Mouse (Mus musculus) layer of hippocampus, postnatal 36 days (tissue): ENCODE data around the gene Fgfr2. TPM values are rescaled to one million over a fixed set of nuclear protein-coding genes. Genes with fewer than 3 reads are reported as not detected.

ENCODE experiments used
- DNase-seq, 2 experiments: peaks; one replicate each; pipeline ENCODE4 v3.0.0; 2022
- total RNA-seq, 2 experiments: library from RNA; stranded (reverse); gene quantifications; 2 replicates each; pipeline ENCODE4 v1.2.3; 2021

The Fgfr2 gene
- total RNA-seq, 2 experiments from 2014 or later: 45.4 to 47.9 TPM

DNA sequence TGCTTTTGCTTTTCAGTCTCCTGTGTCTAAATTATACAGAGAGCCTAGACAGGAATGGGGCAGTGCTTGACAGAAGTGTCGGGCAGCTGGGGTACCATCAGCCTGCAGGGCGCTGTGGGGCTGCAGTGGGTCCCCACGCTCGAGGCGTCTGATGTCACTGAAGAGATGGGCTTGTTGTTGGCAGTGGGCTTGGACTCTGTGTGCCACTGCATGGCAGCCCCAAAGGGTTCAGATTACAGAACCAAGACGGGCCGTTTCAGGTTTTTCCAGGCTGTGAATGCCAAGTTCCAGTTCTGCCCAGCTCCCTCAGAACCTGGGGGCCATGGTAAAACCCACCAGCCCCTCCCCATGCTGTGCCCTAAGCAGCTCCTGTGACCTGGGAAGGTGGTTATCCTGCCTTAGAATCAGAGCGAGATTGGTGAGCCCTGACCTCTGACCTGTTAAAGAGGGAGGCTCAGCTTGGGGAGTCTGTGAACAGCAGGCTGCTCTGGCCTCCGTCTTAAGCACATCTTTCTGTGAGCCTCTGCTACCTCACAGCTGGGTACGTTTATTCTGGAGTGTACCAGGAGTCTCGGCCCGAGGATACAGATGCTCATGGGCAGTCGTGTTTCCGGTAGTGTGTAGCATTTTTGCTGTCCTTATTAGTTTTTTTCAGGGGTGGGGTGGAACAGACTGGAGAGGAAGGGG, 465.6 kb downstream of the Fgfr2 start:
- DNase-seq: no peak

DNA sequence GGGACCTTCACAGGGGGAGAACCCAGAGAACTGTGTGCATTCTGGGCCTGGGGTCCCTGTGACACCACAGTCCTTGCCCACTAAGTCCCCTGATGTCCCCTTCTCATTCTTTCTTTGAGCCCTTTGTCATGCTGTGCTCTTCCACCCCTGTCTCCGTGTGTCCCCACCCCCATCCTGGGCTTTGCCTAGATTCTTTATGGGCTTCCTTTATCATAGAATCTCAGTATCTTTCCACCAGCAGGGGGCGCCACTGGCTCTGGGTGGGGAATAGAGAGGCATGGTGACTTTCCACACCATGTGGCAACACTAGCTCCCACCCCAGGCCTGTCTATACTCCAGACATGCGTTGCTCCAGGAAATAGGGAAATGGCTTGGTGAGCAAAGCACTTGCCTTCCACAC, 466.6 kb downstream of the Fgfr2 start:
- DNase-seq: peak; percentile 83 to 84

DNA sequence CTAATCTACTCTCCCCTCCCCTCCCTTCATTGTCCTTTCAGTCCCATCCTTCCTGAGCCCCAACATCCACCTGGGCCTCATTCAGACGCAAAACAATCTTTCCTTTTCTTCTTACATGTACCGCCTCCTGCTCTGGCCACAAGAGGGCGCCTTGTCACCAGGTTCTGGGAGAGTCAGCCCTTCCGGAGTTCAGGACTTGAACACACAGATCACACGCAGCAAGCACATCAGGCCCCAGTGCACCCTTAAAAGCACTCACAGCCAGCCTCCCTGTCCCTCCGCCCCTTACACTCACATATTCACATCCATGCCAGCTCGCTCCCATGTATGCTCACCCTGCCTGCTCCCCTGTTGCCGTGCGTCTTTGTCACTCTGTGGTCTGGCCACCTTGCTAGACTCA, 467.1 kb downstream of the Fgfr2 start:
- DNase-seq: peak; percentile 83 to 86

DNA sequence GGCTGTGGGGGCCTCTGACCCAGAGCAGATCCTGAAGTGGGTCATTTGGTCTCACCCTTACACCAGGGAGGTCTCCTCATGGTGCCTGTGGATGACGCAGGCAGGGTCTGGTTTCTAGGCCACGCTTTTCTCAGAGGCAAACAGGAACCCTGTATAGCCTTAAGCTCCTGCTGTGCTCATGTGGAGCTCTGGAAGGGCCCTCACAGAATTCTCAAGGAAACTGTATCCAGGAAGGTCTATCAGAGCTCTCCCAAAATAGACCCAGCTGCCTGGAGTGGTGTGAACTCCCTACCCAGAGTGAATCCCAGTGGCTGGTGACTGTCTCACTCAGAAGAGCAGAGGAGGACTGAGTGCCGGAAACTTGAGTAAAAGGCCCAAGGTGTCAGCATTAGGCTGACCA, 468.7 kb downstream of the Fgfr2 start:
- DNase-seq: no peak

DNA sequence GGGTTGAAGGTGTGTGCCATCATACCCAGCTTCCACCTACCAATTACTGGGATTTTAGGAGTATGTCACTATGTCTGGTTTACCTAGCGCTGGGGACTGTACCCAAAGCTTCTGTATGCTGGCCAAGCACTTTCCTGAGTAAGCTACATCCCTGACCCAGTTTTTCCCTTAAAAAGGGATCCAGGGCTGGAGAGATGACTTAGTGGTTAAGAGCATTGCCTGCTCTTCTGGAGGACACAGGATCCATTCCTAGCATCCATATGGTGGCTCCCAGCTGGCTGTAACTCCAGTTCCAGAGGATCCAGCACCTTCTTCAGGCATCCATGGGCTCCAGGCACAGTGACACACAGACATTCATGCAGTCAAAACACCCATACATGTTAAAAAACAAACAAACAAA, 476.6 kb downstream of the Fgfr2 start:
- no peak for DNase-seq

DNA sequence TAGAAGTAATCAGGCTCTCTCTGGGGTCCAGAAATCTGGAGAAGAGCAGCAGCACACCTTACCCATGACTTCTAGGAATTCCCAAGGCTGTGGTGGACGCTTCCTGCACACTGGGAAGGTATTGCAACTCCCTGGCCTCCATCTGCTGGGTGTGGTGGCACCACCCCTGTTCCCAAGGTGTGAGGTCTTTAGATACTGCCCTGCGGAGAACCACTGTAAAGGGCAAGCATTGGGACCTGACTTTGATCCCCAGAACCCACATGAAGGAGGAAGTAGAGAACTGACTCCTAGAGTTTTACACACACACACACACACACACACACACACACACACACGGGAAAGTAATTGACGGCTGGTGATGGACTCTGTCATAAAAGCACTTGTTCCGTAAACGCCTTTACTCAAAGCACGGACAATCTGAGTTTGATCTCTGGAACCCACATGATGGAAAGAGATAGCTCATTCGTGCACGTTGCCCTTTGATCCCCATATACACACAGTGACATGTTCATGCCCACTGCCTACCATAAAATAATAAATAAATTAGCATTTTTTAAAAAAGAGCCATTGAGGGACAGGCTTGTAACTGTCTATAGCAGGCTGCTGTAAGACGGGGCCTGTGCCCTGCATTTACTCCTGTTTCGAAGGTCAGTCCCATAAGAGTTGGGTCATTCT, 478.4 kb downstream of the Fgfr2 start:
- no peak for DNase-seq

DNA sequence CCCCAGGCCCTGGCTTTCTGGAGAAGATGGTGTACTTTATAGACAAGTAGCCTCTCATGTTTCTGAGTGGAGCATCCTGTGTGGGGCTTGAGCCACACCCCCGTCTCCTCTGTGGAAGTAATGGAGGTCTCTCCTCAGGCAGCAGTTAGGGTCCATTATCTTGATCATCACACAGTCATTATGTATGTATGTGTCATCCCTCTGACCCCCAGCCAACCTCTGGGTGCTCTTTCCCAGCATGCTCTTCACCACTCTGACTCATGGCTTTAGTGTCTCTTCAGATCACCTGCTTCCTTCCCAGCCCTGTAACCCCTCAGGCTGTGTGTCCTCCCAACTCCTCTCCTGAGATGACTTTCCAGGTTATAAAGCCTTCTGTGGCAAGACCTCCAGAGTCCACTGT, 481.5 kb downstream of the Fgfr2 start:
- no peak for DNase-seq

DNA sequence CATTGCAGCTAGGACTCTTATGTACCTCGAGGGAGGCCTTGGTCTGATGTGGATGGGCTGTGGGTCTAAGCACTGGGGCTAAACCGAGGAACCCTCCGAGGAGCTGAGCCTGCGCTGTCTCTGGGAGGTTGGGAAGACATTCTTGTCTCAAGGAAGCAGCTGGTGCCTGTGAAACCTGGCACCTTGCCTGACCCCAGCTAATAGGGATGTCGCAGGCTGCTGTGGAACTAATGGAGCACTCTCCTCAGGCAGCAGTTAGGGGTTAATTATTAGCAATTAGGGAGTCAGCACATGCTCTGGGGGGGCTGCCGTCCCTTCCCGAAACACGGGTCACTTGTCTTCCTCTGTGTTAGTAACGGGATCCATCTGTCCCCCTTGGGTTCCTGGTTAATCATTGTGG, 482.2 kb downstream of the Fgfr2 start:
- DNase-seq: no peak

DNA sequence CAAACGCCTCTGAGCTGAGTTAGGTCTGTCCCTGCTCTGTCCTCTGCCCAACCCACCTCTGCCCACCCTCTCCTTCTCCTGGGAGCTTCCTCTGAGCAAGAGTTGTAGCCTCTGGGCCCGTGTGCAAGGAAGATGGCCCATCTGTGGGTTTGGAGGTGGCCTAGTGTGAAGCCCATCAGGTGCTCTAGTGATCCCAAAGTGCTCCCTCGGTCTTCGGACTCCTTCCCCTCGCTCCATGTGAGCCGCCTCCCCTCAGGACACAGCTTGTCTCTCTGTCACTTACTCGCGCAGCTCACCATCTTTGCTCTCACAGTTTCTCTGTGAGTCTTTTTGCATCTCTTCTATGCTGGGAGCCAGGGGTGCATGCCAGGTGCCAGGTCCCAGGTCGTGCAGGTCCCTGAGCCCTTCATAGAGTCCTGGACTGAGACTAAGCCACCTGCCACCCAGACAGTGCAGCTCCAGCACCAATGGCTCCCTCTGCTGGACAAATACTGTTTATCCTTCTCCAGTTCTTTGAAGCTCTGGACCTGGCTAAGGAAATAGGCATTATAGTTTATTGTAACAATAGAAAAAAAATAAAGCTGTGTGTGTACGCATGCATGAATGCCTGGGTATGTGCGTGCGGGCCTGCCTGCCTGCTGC, 484.6 kb downstream of the Fgfr2 start:
- no peak for DNase-seq

DNA sequence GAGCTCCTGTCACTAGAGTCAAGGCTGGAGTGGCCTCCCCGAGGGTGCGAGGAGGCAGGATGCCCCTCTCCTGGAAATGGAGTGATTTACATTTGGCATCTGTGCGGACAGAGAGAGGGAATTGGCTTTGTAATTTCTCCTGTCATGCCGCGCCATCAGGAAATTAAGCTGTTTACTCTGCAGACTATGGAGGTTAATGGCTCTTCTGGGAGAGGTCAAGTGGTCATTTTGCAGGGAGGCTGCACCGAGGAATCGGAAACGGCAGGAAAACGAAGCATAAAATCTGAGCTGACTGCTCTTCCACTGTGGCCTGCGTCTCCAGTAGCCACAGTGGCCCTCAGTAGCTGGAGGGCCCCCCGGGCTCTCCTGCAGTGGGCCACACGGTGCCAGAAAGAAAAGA, 485.9 kb downstream of the Fgfr2 start:
- no peak for DNase-seq

DNA sequence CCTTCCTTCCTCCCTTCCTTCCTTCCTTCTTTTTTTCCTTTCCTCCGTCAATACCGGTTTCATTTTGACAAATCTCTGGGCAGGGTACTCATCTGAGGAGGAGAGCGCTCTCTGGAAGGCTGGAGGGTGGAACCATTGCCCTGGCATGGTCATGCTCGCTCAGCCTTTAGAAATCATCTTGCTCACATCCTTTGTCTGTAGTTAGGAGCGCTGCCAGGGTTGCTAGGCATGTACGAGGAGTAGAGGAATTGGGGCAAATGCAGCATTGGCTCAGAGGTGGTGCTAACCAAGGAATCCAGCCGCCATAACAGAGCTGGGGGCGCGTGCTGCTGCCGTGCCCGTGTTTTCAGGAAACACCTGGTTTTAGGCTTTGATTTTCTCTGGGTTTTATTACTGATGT, 491.8 kb downstream of the Fgfr2 start:
- peak; percentile 55 to 59 for DNase-seq

DNA sequence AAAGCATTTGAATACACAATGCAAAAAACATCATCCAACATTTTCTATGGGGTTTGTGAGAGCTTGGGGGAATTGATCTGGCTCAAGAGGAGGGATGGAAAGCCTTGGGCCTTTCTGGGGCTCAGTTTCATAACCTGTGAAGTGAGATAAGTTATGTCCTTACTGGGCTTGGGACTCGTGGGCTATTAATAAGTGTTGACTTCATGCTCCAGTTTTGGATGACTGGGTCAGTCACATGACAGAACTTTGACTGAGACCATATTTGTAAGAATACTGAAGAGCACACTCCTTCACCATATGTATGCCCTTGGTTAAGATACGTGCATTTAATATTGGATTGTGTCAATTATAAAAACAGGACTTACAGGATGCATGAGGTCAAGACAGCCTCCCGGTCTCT, 495.7 kb downstream of the Fgfr2 start:
- no peak for DNase-seq

DNA sequence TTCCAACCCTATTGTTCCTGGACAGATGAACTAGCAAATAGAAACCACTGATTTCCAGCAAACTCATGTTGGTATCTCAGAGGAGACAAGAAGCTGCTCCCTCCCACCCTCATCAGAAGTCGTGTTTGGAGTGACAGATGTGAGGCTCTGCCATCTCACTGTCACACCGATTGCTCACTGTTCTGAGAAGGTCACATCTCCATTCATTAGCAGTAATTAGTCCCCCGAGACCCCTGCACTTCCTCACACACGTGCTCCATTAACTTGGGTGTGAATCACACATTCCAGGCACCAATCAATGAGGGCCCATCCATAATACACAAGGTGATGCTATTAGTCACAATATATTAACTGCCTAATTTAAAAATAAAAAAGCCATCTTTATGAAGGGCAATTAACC, 497.0 kb downstream of the Fgfr2 start:
- DNase-seq: no peak

DNA sequence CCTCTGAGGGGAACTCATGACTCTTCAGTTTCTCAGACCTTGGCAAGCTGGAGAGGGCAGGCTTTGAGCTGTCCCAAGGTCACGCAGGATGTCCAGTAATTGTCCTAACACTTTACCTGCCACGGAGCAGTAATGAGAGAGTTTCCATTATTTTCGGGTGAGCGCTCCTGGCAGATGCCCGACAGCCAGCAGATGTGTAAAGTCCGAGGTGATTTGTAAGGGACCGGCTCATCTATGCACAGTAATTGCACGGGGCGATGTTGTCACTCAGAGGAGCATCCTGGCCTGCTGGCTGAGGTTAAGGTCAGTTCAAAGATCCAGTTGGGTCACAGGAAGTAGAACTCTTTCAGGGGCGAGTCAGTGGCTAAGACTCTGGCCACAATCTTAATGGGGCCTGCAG, 499.0 kb downstream of the Fgfr2 start:
- no peak for DNase-seq

DNA sequence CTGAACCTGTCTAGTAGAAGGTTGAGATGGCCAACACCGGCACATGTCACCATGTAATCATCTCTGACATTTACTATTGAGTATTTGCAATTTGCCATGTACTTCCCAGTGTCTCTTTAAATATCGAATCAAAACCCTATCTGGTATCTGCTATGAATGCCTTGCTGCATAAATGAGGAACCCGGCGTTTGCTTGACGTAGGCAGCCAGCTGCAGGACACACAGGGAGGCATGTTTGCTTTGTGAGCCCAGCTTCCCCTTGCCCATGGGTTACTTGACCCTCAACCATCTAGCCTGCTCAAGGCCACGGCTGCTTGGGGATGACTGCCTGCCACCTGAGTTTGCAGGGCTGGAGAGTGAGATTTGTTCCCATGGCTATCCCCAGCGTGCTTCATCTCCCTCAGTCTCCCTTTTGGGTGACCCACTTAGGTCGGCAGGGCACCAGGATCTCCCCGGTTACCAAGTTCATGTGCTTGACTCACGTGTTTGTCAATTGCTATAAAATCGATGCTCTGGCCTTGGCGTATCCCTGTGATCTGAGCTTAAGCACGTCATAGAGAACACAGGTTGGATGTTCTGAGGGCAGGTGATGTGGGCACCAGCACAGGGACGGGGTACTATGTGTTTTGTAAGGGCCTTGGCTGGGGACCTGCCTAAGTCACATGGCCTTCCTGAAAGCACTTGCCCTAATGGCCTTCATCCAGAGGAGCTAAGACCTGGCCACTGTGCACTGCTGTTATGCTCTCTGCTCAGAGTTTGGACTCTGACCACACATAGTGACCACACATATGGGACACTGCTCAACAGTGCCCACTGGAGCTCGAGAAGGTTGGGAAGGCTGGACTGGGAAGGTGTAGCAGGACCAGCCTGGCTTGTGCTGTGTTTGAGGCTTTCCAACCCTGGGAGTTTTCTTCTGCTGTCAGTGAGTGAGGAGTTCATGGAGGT, 502.9 kb downstream of the Fgfr2 start:
- DNase-seq: no peak

DNA sequence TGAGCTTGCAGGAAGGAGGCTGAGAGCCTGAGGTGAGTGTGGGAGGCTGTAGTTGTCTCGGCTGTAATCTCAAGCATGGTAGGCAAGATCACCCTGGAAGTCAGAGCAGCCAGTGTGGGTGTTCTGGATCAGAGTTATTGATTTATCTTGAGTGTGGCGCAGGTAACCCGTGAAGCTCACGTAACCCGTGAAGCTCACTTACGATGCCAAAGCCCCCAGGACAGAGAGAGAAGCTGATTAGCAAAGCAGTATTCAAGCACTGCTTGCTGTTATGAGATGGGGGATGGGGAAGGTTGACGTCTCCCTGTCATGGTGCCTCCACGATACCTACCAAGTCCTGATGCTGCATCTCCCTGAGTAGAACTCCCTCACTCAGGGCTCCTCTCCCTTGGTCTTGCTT, 503.6 kb downstream of the Fgfr2 start:
- DNase-seq: no peak

DNA sequence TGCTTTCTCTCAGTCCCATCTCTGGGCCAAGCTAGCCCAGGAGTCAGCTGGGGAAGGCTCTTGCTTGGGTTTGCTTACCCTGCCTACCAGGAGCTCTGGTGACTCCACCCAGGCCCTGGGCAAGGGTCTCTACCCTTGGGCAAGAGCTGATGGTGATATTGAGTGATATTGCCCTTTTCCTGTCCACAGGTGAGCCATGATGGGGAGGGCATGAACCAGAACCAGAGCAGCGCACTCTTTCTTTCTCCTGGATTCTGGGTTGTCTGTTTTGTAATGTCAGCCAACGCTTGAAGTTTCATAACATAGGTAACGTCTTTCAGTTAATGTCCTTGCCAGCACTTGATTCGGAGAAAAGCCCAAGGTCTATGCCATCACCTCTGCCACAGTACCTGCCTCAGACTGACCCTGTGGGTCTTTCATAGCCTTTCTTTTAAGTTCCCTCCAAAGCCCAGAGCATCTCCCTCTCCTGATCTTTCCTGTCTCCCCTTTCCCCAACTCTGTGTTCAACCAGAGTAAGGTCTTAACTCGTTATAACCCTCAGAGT, 506.1 kb downstream of the Fgfr2 start:
- no peak for DNase-seq

DNA sequence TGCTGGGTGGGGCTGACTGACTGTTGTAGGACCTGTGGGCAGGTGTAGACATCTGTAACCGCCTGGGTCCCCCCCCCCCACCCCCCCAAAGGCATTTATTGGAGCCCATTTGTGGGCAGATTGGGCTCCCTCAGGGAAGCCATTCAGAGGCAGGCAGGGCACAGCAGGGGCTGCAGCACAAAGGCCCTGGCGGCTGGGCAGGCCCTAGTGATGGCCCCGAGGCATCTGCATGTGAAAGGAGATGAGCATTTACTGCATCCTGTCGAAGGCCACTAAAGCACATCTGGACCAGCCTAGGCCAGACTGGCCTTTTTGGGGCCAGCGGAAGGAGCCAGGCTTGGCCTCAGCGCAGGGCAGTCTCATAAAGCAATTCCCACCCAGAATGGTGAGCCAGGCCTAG, 506.8 kb downstream of the Fgfr2 start:
- no peak for DNase-seq

DNA sequence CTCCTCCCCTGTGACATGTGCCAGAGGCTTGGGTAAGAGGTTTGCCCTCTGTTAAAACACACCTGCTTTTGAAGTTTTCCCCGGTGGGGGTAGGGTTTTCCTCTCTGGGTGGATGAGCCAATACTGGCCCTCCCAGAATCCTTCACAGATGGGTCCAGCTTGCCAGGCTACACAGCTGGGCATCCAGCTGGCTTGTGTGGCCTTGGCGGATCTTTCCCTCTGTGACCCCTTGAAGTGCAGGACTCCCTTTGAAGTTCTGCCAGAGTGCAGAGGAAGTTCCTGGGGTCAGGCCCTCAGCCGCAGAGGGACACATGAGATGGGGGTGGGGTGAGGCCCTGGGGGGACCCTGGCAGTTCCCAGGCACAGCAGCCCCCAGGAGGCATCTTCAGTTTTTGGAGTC, 507.8 kb downstream of the Fgfr2 start:
- no peak for DNase-seq

DNA sequence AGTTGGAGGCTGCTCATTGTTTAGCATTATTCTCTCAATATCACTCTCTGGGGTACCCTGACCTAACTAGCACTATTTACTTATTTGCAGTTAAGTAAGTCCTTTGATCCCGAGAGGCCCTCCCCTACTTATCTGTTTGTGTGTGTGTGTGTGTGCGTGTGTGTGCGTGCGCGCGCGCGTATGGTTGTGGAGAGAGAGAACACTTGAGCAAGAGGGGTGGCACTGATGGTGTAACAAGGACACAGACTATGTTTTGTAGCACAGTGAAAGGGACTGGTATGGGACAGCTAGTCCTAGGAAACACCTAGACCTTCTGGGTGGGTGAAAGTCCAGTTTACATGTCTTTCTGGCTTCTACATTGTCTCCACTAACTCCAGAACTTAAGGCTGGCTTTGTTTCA, 511.6 kb downstream of the Fgfr2 start:
- DNase-seq: no peak

DNA sequence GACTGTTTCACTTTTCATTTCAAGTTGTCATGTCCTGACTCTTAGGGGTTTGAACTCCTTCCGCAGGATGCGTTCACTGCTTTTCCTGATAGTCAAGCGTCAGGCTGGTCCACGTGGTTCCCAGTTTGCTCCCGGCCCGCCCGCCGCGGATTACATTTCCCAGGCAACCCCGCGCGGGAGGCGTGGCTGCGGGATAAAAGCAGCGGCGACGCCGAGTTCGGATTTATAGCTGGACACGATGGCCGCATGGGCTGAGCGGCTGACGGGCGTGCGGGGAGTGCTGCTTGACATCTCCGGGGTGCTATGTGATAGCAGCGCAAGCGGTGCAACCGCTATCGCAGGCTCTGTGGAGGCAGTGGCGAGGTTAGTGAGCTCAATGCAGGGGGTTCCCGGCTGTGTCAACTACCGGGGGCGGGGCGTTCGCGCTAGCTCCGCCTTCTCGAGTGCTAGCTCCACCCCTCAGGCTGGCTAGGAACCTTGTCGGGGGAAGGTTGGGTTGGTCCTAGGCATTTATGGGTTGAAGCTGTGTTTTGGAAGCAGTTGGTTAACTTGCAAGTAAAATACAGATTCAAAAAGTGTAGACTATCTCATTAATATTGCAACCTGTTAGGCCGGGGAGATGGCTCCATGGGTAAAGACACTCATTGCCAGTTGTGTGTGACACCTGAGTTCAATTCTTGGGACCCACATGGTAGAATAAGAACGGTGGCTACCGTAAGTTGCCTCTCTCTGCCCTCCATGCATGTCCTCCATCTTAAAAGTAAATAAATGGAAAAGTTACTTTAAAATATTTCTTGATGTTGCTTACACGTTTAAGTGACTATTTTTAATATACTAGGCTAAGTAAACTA, 512.5 kb downstream of the Fgfr2 start, which contains the start of gene Lhpp:
Lhpp (plus strand) TSS at position 171 of the 851 bp plus-strand sequence.
- peak; percentile 77 to 84 for DNase-seq
